Mouse (Mus musculus) thymus, adult 2 months (tissue): ENCODE results near the gene Adnp. TPM values are rescaled to one million over a fixed set of nuclear protein-coding genes. Genes with fewer than 3 reads are reported as not detected.

ENCODE experiments used
- DNase-seq: peaks from one replicate; pipeline ENCODE4 v3.0.0; 2021
- H3K27ac ChIP-seq: fragments of 200-500 bp; 2 replicates; pipeline ENCODE4 v1.5.1; 2012; ENCODE audit warnings: low read length, control low read depth; ENCODE audit not compliant: control insufficient read depth, insufficient read depth
- H3K27me3 ChIP-seq: fragments of 200-500 bp; 2 replicates; pipeline ENCODE4 v1.6.1; 2012; ENCODE audit warnings: mild to moderate bottlenecking, low read length, moderate library complexity, mixed read lengths; ENCODE audit not compliant: control insufficient read depth, insufficient read depth
- H3K36me3 ChIP-seq: fragments of 200-500 bp; 2 replicates; pipeline ENCODE4 v1.6.1; 2012; ENCODE audit warnings: mild to moderate bottlenecking, low read length, moderate library complexity; ENCODE audit not compliant: control insufficient read depth, insufficient read depth
- H3K4me1 ChIP-seq: fragments of 200-500 bp; replicated peaks from 2 replicates; pipeline ENCODE4 v1.6.1; 2012; ENCODE audit warnings: low read length; ENCODE audit not compliant: control insufficient read depth, insufficient read depth
- H3K4me3 ChIP-seq: fragments of 200-500 bp; 2 replicates; pipeline ENCODE4 v1.5.1; 2012; ENCODE audit warnings: mild to moderate bottlenecking, low read length, control low read depth, moderate library complexity; ENCODE audit not compliant: control insufficient read depth, insufficient read depth
- CTCF ChIP-seq: fragments of 200-500 bp; IDR thresholded peaks from 2 replicates; pipeline ENCODE4 v1.5.1; 2012; ENCODE audit warnings: mild to moderate bottlenecking, control low read depth, low read length, moderate library complexity, borderline replicate concordance; ENCODE audit not compliant: control insufficient read depth, poor library complexity, insufficient read depth; ENCODE audit errors: extremely low read depth
- POLR2A ChIP-seq: fragments of 200-500 bp; IDR thresholded peaks from 2 replicates; pipeline ENCODE4 v1.6.1; 2012; ENCODE audit warnings: mild to moderate bottlenecking, low read length, control low read depth, moderate library complexity; ENCODE audit not compliant: control insufficient read depth, poor library complexity, insufficient read depth; ENCODE audit errors: extremely low read depth
- WGBS: fragments of 180-500 bp; shearing (Covaris S2); methylation state at CpG from one replicate; pipeline ENCODE4 v1.1.7; 2018; 5-methylcytosine and 5-hydroxymethylcytosine counted together
- polyA plus RNA-seq: library from polyadenylated mRNA; depleted of rRNA; stranded (reverse); fragments of >200 nt; gene quantifications from 2 replicates; pipeline ENCODE4 v1.2.3, GENCODE M21; 2012; rRNA removed

Gene Adnp
- polyA plus RNA-seq, 1 experiment: 36.0 TPM

DNA sequence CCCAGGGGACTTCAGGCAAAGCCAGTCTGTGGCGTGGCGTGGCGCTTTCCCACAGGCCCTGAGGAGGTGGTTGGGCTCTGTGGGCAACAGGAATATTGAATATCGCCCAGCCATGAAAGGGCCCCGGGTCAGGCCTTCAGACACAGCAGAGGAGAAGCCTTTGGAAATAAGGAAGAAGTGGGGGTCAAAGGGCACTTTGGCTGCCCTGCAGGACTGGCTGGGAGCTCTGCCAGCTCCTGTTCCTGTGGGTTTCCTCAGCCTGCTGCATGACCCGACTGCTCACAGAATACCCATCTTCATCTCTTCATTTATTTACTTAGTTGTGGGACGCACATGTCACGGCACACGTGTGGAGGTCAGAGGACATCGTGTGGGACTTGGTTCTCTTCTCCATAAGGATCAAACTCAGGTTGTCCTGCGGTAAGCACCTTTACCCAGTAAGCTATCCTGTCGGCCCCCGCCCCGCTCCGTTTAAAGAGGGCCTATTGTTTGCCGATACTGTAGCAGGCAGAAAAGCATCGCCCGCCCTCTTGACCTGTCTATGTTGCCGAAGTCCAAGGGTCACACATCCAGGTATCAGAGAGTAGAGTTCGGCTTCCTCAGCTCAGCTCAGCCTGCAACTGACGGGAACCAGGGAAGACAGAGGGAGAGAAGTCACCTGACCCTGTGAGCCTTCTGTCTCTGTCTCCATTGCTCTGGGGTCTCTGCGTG is 59.0 kb downstream of the Adnp start:
- Histone ChIP-seq H3K27ac (no peak overlapping the region), H3K36me3 (no peaks in the 10 kb centered on the region)
- WGBS: 87% methylated on average over 22 of the region's 22 CpGs

DNA sequence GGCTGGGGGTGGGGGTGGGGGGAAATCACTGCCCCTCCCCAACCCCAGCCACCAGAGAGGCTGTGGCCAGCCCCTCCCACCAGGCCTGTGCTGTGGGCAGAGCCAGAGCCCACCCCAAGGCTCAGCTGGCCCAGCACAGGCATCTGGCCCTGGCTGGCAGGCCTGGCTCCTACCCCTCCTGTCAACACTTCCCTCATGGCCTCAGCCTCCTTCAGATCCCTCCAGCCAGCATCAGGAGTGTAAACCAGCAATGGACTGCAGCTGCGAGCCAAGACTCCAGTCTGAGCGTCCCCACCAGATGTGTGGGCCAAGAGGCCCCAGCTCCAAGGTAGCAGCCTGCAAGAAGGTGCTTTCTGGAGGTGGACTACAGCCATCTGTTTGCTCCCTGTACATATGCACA is 61.5 kb downstream of the Adnp start:
- no peak for DNase-seq
- 98% methylated on average over 2 of the region's 2 CpGs for whole genome bisulfite sequencing
- Histone ChIP-seq H3K27me3 (no peaks in the 10 kb centered on the region; the same call in 1 of the 2 replicates), H3K4me3 (no peak overlapping the region), H3K4me1 (no peaks in the 10 kb centered on the region), H3K27ac (no peak overlapping the region), H3K36me3 (no peaks in the 10 kb centered on the region)
- no peak for TF ChIP-seq POLR2A
- TF ChIP-seq CTCF: no peak

More for the DNA sequence above, 59.0 kb downstream of the Adnp start:
- no peak for DNase-seq
- Histone ChIP-seq H3K4me1 (no peaks in the 10 kb centered on the region), H3K4me3 (no peak overlapping the region), H3K27me3 (no peaks in the 10 kb centered on the region; the same call in 1 of the 2 replicates)
- no peak for TF ChIP-seq CTCF
- TF ChIP-seq POLR2A: no peak

DNA sequence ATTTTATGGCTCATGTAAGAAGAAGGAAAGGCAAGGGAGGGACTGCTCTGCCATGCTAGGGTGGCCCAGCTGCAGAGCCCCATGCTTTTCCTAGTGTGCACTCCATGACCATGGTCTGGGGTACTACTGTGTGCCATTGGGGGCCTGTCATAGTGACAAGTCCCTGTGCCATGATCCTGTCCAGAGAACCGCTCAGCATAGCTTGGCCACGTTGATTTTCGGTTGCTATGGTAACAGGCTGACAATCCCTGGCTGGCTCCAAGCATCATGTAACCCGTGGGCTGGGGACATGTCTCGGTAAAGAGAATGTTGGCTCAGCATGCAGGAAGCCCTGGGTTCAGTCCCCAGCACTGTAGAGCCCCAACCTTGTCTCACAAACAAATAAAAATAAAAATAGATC is 63.1 kb downstream of the Adnp start:
- H3K27ac ChIP-seq: no peak overlapping the region
- H3K36me3 ChIP-seq: no peaks in the 10 kb centered on the region
- TF ChIP-seq CTCF (no peak), POLR2A (no peak)
- no peak overlapping the region for H3K4me3 ChIP-seq
- no peak for DNase-seq
- no peaks in the 10 kb centered on the region for H3K27me3 ChIP-seq
- no peaks in the 10 kb centered on the region for H3K4me1 ChIP-seq
- 79% methylated on average over 5 of the region's 5 CpGs for WGBS

DNA sequence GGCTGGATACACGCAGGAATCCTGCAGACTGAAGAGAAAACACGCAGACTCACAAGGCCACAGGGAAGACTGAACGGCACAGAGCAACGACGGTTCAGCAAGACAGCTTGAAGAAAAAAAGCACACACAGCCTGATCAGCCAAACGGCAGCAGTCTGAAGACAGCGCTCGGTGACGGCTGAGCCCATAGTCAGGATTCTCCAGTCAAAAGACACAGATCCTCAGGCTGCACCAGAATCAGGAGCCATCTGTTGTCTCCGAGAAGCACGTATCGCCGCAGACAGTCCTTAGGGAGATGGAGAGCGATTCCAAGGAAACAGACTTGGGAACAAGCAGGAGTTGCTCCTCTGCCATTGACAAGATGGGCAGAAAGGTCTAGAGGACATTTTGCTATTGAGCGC is 69.8 kb downstream of the Adnp start:
- Histone ChIP-seq H3K4me3 (no peak overlapping the region), H3K4me1 (no peaks in the 10 kb centered on the region), H3K27ac (no peak overlapping the region), H3K27me3 (no peaks in the 10 kb centered on the region), H3K36me3 (no peaks in the 10 kb centered on the region)
- 89% methylated on average over 15 of the region's 15 CpGs for WGBS
- no peak for DNase-seq
- TF ChIP-seq POLR2A (no peak), CTCF (no peak)

Other genes starting within 250 kb of the Adnp start
- gene Ripor3, start 196.5 kb downstream of the Adnp start, polyA plus RNA-seq: 1.4 and 1.5 TPM in 2 replicates
- 3.4 and 4.2 TPM in 2 replicates for gene Pard6b, start 126.1 kb downstream of the Adnp start, polyA plus RNA-seq
- 0.50 and 3.8 TPM in 2 replicates for gene Gm20716, start 23.3 kb upstream of the Adnp start, polyA plus RNA-seq
- gene Dpm1, start 23.5 kb upstream of the Adnp start, polyA plus RNA-seq: 29.5 and 33.6 TPM in 2 replicates
- gene Mocs3, start 23.5 kb upstream of the Adnp start, polyA plus RNA-seq: 27.4 and 44.0 TPM in 2 replicates
- gene Kcng1, start 74.6 kb upstream of the Adnp start, polyA plus RNA-seq: 0.01 and 0.05 TPM in 2 replicates